Mouse (Mus musculus): Measurements from ENCODE around the gene Pard3b. TPM values are rescaled to one million over a fixed set of nuclear protein-coding genes. Genes with fewer than 3 reads are reported as not detected.

Pard3b gene
- total RNA-seq, 4 experiments from 2014 or later = 11.8 to 42.7 (median 22.0) TPM

- no peak for DNase-seq
Measured at GRCm38 (mm10) chr1:62087464-62087863, 448.8 kb downstream of the Pard3b start.

- DNase-seq = no peak
Measured at GRCm38 (mm10) chr1:62094885-62095284, 456.3 kb downstream of the Pard3b start.

GRCm38 (mm10) chr1:62122426-62122825, 483.8 kb downstream of the Pard3b start:
- DNase-seq = no peak

DNA sequence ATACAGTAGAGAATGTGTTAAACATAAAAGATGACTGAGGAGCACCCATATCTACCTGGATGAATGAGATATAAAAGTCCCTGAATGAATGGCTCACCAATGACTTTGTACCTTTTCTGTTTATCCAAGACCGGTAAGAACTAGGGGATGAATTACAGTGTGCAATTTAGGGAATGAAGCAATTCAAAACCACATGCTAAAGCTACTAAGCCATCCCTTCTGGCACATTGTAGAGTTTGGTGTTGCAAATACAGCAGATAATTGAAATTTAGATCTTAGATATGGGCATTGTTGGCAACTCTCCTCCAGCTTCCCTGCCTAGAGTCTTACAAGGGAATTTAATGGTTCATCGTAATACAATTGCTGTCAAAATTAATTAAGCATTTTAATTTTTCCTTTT, 490.6 kb downstream of the Pard3b start:
- DNase-seq = no peak

GRCm38 (mm10) chr1:62148134-62148533, 509.5 kb downstream of the Pard3b start:
- no peak for DNase-seq

GRCm38 (mm10) chr1:62148786-62149185, 510.2 kb downstream of the Pard3b start:
- DNase-seq = no peak

GRCm38 (mm10) chr1:62155970-62156369, 517.3 kb downstream of the Pard3b start:
- no peak for DNase-seq

DNA sequence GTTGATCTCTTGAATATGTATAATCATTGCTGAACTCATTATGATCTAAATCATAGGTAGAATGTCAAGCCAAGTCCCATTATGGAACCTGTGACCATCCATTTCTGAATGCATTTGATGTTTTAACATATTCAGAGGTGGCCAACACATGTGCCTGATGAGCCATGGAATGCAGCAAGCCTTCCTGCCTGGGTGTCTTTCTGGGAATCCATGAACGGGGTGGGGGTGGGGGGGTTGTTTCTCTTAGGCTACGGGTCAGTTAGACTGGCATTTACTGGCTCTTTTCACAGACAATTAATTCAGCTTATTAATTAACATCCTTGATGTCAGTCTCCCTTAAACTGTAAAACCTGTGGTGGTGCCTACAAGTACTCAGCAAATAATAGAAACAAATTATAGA, 521.0 kb downstream of the Pard3b start:
- no peak for DNase-seq

DNA sequence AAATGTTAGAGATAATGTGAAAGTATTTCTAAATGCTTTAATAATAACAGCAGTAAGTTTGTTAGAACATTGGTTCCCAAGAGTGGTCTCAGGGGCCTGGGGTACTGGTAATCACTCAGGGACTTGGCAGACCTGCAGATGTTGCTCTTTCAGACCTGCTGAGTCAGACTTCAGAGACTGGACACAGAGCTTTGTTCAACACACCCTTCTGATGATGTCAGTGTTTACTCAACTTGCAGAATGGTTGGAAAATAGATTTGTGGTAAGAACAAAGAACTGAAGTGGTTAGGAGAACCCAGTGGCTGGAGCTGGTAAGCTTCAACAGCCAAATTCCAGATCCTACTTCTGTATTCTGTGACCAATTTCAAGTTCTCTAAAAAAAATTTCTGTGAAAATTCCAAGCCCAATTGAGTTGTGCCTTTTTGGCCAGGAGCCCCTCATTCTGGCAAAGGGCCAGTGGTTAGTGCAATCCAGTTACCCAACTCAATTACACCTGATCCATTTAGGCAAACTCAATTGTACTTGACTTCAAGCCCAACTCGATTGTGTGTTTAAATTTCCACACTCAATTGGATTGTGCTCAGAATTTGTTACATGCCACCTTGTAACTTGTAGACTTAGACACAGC, 536.5 kb downstream of the Pard3b start:
- DNase-seq = no peak

GRCm38 (mm10) chr1:62181638-62182037, 543.0 kb downstream of the Pard3b start:
- DNase-seq = no peak

GRCm38 (mm10) chr1:62182634-62183033, 544.0 kb downstream of the Pard3b start:
- no peak for DNase-seq

DNA sequence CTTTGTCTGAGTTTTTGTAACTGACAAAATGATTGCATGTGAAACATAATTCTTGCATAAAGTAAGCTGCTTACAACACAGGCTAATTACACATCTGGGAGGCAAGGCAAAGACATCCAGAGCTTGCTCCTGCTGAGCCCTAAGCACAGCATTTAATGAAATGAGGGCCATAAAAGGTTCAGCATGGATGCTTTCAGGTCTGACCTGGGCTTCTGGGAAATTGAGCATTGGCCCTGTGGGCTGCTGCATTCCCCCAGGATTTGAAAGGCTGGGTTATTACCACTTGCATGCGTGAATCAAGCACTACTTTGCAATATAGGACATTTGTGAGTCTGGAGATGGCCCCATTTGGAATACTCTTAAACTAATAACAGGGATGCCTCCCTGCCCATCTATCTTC, 552.2 kb downstream of the Pard3b start:
- DNase-seq = no peak

GRCm38 (mm10) chr1:62197515-62197914, 558.9 kb downstream of the Pard3b start:
- DNase-seq = no peak

DNA sequence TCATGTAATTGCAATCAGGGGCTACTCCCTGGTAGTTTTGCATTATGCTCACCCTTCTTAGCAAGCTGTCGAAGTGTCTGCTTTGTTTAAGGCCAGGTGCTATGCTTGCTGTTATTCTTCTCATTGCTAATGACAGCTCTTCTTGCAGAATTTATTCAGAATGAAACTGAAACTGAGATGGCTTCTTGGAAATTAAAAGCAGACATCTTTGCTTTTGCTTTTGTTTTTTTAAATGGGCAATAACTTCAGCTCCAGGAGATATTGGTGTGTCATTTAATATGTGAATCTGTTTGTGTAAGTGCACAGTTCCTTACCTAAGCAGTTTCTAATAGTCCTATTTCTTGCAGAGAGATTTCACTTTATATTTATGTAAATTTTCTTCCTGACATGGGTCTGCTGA, 562.3 kb downstream of the Pard3b start:
- DNase-seq = no peak

GRCm38 (mm10) chr1:62201686-62202257, 563.1 kb downstream of the Pard3b start:
- DNase-seq = no peak

GRCm38 (mm10) chr1:62213285-62213684, 574.7 kb downstream of the Pard3b start:
- no peak for DNase-seq

- DNase-seq = no peak
Measured at GRCm38 (mm10) chr1:62215842-62216241, 577.2 kb downstream of the Pard3b start.

GRCm38 (mm10) chr1:62216568-62216967, 577.9 kb downstream of the Pard3b start:
- DNase-seq = no peak

DNA sequence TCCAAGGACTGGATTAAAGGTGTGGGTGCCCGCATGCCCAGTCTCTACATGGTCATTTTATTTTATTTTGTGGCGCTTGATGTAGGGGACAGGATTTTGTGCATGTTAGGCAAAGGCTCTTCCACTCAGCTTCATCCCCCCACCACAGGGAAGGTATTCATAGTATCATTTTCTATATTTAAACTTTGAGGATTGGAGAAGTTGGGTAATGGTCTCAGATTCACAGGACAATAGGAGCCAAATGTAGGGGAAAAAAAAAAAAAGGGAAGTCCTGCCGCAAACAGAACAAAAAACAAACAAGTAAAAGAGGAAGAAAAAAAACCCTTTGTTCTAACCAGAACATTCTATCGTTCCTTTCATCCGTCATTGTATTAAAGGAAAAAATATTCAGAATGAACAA, 590.5 kb downstream of the Pard3b start:
- no peak for DNase-seq

DNA sequence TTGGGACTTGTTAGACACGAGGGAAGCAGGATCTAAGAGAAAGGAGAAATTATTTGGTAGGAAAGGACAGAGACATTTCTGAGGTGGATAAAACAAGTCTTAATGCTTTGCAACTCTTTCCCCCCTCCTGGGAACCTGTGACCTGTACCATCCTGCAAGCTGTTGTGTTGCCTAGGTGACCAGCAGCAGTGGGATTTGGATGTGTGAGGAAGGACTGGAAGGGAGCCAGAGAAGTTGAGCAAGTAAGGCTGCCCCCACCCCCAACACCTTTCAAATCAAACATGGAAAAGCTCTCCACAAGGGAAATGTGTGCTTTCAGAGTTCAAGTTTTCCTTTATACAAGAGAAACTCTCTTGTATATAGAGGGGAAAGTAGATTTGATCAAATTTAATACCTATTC, 595.4 kb downstream of the Pard3b start:
- no peak for DNase-seq

- no peak for DNase-seq
Measured at GRCm38 (mm10) chr1:62235121-62235520, 596.5 kb downstream of the Pard3b start.

GRCm38 (mm10) chr1:62244191-62244984, 605.8 kb downstream of the Pard3b start:
- DNase-seq = no peak

- DNase-seq = no peak
Measured at GRCm38 (mm10) chr1:62252432-62252831, 613.8 kb downstream of the Pard3b start.

DNA sequence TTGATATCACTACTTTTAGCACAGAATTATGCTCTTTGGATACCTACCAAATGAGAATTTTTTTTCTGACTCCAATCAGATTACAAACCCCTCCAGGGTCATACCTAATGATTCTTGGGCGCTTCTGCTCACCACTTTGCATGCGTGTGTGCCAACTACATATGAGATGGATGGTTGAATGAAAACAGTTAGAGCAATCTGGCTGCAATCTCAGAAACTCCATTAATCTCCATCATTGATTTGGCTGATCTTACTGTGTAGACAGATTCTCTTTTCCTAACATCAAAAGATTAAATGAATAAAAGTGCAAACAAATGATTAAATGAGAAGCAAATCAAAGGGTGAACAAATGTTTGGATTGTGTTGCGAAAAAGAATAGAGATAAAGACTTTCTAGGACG, 615.7 kb downstream of the Pard3b start:
- DNase-seq = no peak

Measured in adrenal gland, adult 8-10 months (tissue).